Mouse (Mus musculus): ENCODE data around the gene Gabarapl2.

The Gabarapl2 gene

DNA sequence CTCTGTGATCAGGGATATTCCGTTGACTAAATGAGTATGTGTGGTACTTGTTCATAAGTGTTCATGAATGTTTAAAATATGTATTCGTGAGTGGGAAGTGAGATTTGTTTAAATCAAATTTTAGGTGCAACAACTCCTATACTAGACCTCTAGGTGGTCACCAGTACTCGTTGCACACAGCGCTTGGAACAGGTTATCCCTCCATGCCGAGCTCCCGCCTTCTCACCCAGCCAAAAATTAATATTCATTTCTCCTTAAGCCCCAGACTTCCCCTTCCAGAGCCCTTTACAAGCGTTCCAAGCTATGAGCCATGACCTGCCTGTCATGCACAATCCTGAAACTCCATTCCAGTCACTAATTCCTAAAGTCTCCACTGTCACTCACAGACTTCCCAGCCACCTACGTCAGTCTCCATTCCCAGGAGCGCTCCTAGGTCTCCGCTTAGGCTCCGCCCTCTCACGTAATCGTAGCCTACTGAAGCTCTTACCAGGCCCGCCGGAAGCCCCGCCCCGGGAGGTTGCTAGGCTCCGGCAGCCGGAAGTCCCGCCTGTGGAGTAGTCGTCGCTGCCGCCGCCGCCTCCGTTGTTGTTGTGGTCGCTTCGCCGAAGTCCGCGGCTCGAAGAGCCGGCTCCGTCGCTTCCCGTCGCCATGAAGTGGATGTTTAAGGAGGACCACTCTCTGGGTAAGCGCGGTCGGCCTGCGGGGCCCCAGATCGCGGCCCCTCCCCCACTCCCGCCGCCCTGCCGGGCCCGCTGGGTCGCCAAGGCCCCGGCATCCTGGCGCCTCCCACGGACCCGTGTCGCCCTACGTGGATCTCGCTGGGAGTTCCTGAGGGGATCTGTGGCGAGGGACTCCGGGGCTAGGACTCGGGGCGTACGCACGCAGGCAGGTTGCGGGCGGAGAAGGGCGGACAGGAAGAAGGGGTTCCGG lies at the start of gene Gabarapl2:
Gabarapl2 (plus strand) TSS at position 533 of the 930 bp plus-strand sequence.
- DNase-seq = peak; percentile 99

DNA sequence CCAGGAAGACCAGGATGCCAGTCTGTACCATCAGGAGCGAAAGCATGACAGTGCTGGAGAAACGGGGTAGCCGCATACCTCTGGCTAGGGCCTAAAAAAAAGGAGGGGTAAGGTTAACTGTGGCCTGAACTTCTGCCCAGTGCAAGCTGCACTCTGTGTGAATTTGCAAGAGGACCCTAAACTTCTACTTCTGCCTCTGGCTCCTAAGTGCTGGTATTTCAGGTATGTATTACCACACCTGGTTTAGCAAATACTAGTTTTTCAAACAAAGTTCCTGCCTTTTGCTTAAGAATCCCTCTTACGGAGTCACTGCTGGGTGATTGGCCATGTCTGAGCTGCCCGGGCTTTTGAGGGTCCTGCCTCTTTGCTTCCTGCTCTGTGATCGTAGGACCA lies 49.6 kb upstream of the Gabarapl2 start:
- no peak for DNase-seq

DNA sequence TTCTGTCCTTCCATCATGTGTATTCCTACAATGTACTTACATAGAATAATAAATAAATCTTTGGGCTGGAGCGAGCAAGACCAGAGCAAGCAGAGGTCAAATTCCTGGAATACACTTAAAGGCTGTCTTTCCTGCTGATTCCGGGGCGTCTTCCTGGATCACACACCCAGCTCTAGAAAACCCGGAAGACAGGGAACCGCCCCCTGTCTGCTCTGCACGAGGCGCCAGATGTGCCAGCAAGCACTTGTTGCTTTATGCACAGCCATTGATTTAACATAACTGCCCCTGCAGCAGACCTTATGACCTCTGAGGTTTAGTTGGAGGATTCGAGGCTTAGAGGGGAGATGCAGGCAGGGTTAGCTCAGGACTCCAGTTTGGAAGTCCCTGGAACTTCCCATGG lies 48.5 kb upstream of the Gabarapl2 start:
- DNase-seq = no peak

DNA sequence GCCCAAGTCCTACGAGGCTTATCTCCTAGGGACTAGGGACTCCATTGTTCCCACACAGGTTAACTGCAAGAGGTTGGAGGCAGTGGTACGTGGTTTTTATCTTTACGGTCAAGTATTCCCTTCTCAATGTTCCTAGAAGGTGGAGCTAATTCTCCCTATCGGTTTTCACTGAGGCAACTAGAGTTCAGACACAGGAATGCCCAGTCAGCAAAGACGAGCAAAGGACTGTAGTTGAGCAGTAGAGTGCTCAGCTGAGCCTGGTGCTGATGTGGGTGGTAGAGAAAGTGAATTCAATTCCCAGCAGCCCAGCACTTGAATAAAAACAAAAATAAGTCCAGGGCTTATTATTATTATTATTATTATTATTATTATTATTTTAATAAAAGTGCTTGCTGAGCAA lies 47.9 kb upstream of the Gabarapl2 start:
- no peak for DNase-seq

DNA sequence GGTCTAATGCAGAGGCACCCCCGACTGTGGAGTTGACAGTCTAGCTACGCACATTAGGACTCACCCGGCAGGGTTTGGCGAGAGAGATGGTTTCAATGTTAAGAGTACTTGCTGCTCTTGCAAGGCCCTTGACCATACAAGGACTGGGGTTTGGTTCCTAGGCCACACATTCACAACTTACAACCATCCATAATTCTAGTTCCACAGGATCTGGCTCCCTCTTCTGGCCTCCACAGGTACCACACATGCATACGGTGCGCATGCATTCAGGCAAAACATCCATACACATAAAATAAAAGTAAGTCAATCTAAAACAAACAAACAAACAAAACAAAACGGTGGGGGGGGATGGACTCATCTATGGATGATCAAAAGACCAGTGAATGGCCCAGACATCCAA lies 45.5 kb upstream of the Gabarapl2 start:
- no peak for DNase-seq

DNA sequence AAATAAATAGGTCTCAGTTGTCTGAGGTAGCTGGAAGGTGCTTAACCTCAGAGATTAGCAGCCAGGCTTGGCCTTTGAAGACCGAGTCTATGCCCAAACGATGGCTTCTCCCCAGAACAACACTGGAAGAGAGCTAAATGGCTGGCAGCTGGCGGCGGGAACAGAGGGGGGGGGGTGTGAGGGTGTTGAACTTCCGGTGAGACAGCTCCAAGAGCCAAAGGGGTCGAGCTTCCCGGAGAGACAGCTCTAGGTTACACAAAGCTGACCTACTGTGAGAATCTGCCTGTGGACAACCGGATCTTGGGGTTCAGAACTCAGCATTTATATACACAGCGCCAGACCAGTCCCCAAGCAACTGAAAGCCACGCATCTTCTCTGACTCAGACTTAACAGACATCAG lies 41.9 kb upstream of the Gabarapl2 start:
- peak; percentile 53 for DNase-seq

DNA sequence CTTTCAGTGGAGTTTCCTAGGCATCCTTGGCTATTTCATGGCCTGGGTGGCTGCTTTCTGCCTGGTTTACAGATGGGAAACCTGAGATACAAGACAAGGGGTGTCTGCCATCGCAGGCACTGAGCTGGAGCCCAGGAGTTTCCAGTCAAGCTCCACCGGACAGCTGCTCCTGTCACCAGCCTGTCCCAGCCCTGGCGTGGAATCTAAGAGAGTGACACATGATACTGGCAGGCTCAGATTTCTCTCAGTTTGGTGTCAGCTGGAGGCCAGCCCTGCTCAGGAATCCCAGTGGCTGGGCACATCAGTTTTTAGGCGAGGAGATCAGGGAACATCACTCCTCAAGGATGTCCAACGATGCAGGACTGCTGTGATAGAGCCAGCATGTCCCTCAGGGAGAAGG lies 38.4 kb upstream of the Gabarapl2 start:
- no peak for DNase-seq

DNA sequence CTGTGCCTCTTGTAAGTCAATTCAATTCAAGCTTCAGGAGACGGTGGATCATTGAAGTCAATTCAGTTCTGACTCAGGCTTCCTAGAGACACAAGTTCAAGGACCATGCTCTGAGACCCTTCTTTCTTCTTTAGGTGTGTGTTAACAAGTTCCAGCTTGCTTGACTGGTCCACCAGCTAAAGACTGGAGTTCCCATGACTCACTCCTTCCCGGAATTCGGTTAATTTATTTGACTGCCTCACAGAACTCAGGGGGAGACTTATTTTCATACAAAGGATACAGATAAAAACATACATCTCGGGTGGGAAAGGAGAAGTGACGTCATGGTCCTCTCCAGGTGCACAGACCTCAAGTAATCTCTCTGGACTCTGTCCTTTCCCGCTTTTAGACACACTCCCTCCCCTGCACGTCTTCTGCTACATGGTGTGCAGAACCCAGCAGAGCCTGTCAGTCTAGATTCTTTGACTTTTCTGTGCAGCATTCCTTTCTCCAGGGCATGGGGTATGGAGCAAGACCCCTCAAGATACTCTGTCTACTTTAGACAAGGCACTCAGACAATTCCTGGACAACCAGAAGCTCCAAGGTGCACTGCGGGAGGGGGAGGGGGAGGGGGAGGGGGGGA lies 34.9 kb upstream of the Gabarapl2 start:
- no peak for DNase-seq

DNA sequence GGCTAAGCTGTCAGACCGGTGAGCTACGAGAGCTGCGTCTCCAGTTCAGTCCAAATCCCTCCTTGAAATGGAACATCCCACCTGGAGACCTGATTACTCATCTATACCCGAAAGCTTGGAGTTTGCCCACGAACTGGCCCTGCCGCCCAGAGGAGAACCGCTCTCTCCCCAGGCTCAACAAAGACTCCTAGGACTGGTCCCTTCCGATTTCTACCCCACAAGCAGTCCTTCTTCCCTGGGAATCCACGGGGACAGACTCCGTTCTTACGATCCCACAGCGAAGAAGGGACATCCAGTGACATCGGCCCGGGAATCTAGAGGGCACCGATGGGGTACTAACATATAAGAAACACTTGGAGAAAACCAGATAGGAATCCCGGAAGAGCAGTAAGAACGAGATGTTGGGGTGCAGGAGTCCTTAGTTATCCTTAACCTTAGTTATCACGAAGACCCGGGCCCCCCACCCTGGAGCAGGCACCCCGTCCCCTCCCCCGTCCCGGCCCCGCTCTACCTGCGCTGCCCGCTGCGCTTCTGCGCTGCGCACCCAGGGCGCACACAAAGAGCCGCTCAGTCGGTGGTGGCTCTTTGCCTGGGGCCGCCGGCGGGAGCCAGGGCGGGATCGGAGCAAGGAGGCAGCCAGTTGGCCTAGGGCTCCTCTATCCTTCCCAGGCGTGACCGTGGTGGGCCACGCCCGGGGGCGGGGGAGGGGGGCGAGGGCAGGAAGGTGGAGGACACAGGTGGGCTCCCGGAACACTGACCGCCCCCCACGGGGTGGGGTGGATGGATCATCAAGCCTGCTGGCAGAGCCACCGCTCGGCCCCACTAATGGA lies 30.7 kb upstream of the Gabarapl2 start, which contains the start of gene Chst5:
Chst5 (minus strand) TSS at position 827 of the 830 bp plus-strand sequence.
- peak; percentile 50 for DNase-seq

DNA sequence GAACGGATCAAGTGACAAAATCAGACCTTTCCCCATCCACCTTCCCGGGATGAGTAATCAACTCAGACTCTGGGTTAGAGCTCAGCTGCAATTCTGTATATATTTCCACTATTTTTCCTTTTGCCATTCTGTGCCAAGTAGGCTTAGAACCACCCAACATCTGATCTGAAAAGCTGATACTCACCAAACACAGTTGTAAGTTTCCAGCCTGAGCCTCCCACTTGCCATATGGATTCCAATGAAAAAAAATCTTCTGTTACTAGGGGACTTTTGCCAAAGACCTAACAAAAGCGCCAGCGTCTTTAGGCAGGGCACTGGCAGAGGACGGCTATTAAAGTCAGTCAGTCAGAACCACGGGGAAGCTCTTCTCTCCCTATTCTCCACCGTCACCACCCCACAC lies 28.9 kb upstream of the Gabarapl2 start:
- DNase-seq = no peak

DNA sequence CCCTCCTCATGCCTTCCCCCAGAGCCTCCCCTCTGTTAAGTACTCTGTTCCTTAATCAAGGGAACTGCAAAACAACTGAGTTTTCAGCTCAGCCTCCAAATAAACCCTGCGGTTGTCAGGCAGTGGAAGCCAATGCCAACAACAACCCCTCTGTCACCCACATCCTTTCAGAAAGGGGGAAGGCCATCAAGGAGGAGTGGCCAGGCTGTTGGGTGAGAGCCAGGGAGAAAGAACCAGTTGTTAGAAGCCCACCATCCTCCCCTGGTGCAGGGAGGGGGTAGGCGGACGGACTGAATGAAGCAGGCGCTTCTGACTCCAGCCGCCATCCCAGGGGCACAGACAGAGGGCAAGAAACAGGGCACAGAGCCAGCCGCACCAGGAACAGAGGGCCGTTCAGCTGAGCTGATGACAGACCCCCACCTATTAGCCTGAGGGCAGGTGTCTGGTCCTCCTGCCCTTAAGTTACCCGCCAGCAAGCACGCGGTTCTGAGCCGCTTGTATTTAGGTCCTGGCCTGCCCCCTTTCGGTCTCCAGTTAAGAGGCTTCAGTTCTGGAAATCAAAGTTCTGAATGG lies 27.6 kb upstream of the Gabarapl2 start:
- DNase-seq = peak; percentile 63

DNA sequence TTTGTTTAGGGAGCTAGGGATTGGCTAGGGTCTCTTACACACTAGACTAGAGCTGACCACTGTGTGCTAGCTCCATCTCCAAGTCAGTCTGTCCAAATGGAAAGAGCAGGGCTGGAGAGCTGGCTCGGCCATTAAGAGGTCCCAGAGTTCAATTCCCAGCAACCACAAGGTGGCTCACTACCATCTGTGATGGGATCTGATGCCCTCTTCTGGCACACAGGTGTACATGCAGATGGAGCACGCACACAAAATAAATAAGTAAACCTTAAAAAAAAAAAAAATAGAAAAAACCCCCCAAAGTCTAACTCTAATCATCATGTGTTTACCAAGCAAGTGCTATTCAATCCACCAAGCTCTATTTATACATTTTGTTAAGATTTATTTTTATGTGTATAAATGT lies 20.8 kb upstream of the Gabarapl2 start:
- DNase-seq = no peak

DNA sequence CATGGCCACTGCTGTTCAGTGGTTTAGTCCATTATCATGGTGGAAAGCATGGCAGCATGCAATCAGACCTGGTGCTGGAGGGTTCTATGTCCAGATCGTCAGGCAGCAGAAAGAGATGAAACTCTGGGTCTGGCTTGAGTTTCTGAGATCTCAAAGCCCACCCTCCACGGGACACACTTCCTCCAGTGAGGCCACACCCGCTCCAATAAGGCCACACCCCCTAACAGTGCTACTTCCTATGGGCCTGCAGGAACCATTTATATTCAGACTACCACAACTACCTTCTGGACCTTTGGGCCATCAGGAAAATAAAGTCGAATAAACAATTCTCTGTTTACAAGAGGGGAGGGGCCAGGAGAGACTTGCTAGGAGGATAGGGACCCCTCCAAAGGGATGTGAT lies 19.5 kb upstream of the Gabarapl2 start:
- no peak for DNase-seq

DNA sequence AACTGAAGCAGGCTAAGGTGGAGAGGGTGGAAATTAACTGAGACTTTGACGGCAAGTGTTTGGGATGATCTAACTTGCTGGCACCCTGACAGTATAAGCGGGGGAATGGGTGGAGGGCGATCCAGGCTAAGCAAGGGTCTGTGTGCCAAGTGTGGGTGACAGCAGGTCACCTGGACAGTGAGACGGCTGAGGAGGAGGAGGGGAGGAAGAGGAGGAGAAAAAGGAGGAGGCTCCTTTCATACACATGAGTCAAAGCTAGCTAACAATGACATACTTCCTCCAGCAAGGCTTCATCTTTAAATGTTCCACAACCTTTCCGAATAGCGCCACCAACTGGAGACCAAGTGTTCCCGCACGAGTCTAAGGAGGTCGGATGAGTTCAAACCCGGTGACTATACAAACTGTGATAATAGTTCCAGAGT lies 17.1 kb upstream of the Gabarapl2 start:
- peak; percentile 72 for DNase-seq

DNA sequence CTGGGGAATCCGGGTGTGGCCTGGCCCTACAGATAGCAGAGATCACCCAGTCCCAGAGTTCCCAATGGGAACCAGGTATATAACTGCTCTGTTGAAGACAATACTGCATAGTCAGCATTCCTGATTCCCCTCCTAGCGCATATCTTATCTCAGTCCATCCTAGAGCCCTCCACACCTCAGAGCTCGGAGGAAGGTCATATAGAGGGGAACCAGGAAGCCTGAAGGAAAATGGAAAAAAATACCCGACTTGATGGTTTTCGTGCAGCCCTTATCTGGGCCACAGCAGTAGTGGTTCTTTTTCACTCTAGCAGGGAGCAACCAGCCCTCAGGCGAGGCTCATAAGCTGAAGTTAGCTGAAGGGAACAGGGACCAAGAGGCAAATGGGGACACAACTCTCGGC lies 15.5 kb upstream of the Gabarapl2 start:
- DNase-seq = no peak

DNA sequence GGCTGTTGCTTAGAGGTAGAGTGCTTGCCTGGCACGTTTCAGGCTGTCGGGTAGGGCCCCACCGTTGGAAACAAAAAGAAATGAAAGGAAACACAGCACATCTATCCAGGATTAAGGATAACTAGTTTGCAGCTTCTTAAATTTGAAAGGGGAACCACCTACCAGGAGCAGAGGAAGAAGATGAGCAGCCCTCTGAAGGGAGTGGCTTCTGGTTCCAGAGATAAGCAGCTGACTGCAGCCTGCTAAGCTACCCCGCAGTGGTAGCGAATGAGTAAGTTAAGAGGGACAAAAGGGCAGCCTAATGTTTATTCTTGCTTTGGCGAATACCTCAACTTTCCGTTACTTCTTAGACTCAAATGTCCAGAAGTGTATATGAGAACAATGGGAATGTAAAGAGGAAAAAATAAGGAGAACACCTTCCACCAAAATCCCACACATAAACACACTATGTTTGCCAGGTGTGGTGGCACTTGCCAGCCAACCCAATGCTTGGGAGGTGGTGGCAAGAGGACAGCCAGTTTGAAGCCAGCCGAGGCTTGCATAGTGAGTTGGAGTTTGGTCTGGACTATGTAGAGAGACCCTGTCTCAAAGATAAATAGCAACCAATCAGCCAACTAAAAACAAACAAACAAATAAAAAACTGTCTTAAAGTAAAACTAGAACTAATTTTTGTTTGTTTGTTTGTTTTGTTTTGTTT lies 10.7 kb upstream of the Gabarapl2 start:
- no peak for DNase-seq

DNA sequence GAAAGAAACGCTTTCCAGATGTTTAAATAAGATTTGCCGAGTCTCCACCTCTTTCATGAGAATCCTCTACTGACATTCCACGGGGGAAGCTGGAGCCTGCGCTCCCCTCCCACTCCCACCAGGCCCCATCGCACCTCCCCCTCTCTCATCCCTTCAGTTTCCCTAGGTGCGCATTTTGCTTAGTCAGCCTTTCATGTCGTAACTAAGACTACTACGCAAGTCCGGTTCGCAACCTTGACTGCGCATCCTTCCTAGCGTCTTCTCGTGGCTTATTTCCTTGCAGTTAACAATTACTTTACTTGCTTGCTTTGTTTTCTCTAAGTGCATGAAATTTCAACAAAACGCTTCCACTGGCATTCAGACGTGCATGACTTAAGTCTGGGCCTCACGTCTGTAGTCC lies 8.8 kb upstream of the Gabarapl2 start:
- DNase-seq = no peak

DNA sequence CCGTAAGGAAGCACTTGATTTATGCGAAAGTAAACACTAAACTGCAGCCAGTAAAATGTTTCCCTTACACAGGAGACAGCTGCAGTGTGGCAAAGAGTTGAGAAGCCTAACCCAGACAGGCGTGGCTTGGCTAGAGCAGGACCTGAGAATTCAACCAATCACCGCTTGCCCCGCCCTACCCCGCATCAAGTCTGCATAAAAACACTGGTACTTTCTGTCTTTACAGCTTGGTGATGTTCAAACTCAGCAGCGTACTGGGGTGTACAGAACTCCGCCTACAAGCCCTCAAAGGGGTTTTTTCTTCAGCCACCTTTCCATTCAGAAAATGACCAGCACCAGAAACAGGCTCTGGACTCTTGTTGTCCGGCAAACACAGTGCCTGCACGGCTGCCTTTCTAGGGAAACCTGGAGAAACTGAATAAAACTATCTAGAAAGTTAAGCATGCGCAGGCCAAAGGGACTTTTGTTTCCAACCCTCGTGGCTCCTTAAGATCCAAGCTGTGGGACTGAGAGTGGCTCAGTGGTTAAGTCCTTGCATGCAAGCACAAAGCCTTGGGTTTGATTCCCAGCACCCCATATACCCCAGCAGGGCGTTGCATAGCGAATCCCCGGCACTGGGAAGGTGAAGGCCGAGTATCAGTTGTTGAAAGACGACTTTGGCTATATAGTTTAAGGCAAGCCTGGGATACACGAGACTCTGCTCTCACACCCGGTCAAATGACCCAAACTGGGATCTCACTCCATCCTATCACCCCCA lies 7.7 kb upstream of the Gabarapl2 start:
- DNase-seq = peak; percentile 55

DNA sequence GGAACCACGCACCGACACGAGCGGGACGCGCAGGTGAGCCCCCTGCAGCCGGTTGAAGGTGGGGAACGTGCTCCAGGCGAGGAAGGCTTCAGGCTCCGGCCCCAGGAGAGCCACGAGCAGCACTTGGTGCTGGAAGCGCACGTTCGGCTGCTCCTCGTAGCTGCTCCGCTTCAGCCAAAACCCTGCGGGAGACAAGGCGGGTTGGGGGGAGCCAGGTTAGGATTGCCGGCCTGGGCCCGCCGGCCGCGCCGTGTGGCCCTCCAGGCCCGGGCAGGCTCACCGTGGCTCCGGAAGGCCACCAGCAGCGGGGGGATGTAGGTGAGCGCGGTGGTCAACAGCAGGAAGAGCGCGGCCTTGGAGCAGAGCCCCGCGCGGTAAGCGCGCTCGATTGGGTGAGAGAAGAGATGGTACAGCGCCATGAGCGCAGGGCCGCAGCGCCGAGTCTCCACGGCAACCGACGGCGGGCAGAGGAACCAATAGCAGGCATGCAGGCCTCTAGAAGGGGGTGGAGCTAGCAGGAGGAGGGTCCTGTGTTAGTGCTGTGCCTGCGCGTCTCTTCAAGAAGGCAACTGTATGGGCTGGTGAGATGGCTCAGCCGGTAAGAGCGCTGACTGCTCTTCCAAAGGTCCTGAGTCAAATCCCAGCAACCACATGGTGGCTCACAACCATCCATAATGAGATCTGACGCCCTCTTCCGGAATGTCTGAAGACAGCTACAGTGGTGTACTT lies 7.0 kb upstream of the Gabarapl2 start, which contains the start of gene Tmem231:
Tmem231 (minus strand) TSS at position 534 of the 729 bp plus-strand sequence.
- DNase-seq = peak; percentile 96

DNA sequence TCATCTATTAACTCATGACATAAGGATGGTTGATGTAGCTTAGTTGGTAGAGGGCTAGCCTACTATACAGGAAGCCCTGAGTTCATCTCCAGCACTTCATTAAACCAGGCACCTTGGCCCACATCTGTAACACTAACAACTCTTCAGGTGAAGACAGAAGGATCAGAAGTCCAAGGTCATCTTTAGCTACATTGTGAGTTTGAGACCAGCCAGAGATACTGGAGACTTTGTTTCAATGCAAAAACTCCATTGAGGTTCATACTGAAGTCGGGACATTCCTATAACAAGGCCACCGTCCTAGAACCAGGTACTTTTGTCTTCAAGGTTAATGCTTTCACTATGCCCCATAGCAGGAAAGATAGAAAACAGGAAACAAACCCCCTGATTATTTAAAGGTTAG lies 6.3 kb upstream of the Gabarapl2 start:
- no peak for DNase-seq

DNA sequence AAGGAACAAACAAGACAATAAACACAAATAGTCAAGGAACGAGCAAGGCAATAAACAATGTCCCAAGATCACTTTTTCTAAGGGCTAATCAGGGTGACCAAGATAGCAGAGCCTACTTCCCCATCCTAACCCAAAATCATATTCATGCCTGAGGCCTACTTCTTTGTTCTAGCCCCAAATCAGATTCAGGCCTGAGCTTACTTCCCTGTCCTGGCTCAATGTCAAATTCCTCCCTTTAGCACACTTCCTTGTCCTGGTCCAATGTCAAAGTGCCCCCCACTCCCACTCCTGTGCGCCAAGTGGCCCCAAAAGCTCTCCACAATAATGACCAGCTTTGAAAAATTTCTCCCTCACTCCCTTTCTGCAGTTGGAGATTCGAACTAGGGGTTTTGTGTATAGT lies 3.3 kb upstream of the Gabarapl2 start:
- DNase-seq = no peak
